Mouse (Mus musculus) bone marrow macrophage, adult 2 months (primary cell): ENCODE results near the gene Ankrd54.

Source experiments
- CTCF ChIP-seq: IDR thresholded peaks from 2 replicates; pipeline ENCODE4 v1.5.1; 2012; ENCODE audit warnings: low read depth, mild to moderate bottlenecking, low read length, moderate library complexity
- POLR2A ChIP-seq: IDR thresholded peaks from 2 replicates; pipeline ENCODE4 v1.6.1; 2012; ENCODE audit warnings: mild to moderate bottlenecking, low read depth, low read length, borderline replicate concordance

- TF ChIP-seq POLR2A = no peak
- TF ChIP-seq CTCF = no peak
Observed at GRCm38 (mm10) chr15:79096556-79096955, 33.9 kb upstream of the Ankrd54 start.
